Mouse (Mus musculus) heart, adult 8-10 months (tissue): ENCODE data around the gene Tmem121b. TPM values are rescaled to one million over a fixed set of nuclear protein-coding genes. Genes with fewer than 3 reads are reported as not detected.

Source experiments
- DNase-seq: peaks from one replicate; pipeline ENCODE4 v3.0.0; 2022; ENCODE audit warnings: low spot score
- total RNA-seq, 4 experiments: library from RNA; stranded (reverse); gene quantifications; 2 replicates each; pipeline ENCODE4 v1.2.4; 2022

The Tmem121b gene
- total RNA-seq, 4 experiments from 2014 or later: not detected

- DNase-seq: no peak
Observed at GRCm38 (mm10) chr6:120465393-120465792, 28.2 kb downstream of the Tmem121b start.

- DNase-seq: no peak
Observed at GRCm38 (mm10) chr6:120464406-120464939, 29.1 kb downstream of the Tmem121b start.

- DNase-seq: no peak
Observed at GRCm38 (mm10) chr6:120463884-120464283, 29.7 kb downstream of the Tmem121b start.

DNA sequence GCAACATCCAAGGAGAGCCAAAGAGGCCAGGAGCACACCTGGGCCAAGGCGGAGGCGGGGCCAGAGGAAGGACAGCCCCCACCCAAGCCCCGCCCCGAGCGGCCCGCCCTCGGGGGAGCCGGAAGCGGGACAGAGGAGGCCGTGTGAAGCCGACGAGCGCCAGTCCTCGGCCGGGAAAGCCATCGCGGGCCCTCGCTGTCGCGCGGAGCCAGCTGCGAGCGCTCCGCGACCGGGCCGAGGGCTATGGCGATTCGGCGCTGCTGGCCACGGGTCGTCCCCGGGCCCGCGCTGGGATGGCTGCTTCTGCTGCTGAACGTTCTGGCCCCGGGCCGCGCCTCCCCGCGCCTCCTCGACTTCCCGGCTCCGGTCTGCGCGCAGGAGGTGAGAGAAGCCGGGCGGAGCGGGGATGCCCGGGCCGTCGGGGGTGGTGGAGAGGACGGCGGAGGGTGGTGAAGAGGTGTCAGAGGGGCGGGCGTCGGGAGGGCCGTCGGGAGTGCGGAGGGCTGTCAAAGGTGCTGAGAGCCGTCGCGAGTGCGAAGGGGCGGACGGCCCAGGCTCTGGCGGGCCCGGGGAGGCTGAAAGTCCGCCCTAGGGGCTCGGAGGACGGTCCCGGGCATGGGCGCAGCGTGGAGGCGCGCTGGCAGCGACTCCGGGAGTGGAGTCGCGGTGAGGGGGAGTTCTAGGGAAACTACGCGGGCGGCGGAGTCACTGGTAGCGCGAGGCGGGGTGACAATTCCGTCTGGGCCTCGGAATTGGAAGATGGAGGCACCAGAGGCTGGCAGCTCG, 30.3 kb downstream of the Tmem121b start, which contains the start of gene Il17ra:
Il17ra (plus strand) TSS at position 162 of the 786 bp plus-strand sequence.
- DNase-seq: no peak

DNA sequence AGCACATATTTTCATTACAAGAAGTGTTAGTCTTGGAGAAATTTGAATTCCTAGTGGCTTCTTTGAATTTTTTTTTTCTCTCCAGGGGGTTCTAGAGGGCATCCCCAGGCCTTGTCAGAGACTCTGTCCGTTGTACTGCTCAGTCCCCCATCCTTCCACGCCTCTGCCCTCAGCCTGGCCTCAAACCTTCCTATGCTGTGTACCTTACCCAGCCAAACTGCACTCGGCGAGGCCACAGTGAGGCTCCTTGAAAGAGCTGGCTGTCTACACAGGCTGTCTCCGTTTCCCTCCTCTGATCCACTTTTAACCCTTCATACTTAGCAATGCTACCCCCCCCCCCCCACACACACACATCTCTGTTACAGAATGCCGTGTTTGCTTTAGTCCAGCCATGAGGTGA, 31.4 kb downstream of the Tmem121b start:
- no peak for DNase-seq

GRCm38 (mm10) chr6:120461217-120461616, 32.4 kb downstream of the Tmem121b start:
- no peak for DNase-seq

DNA sequence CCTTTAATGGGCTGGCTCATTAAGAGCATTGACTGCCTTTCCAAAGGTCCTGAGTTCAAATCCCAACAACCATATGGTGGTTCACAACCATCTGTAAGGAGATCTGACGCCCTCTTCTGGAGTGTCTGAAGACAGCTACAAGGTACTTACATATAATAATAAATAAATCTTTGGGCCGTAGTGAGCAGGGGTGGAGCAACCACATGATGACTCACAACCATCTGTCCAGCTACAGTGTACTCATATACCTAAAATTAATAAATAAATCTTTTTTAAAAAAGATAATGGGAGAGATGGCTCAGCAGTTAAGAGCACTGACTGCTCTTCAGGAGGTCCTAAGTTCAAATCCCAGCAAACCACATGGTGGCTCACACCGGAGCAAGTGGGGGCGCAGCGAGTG, 35.9 kb downstream of the Tmem121b start:
- DNase-seq: no peak

DNA sequence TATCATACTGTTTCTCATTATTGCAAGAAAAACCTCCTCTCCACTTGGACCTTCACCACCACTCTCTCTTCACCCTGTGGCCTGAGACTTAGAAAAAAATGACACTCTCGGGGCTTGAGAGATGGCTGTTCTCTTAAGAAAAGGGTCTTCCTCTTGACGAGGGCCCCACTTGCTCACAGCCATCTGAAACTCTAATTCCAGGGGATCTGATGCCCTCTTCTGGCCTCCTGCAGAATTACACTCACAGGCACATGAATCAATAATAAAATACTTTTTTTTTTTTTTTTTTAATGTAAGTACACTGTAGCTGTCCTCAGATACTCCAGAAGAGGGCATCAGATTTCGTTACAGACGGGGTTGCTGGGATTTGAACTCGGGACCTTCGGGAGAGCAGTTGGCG, 36.5 kb downstream of the Tmem121b start:
- no peak for DNase-seq

DNA sequence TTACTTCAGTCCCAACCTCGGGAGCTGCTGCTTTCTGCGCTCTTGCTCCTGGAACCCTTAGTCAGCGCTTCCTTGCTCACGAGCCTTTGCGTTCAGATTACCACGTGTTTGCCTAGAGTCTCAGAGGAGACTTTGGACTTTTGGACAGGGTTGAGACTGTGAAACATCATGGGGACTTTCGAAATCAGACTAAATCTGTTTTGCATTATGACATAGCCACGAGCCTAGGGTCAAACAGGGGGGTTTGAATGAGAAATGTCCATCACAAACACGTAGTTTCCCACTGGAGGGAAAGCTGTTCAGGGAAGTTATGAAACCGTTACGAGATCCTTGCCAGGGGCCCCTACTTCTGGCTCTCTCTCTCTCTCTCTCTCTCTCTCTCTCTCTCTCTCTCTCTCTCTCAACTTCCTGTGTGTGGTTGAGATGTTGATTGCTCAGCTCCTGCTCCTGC, 39.0 kb downstream of the Tmem121b start:
- DNase-seq: no peak

- DNase-seq: no peak
Observed at GRCm38 (mm10) chr6:120453556-120453955, 40.1 kb downstream of the Tmem121b start.

DNA sequence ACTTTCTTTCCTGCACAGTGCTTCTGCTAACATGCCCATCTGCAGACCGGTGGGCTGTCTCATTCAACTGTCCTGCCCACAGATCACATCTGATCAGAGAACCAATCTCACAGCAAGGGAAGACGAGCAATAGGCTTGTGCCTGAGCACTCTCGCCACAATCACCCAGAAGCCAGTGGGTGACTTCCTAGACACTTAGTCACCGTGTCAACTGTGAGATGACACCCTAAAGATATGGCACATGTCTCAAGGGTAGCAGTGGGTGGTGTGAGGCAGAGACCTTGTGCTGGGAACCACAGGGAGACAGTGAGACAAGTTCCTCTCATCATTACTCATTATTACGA, 40.5 kb downstream of the Tmem121b start:
- DNase-seq: no peak

DNA sequence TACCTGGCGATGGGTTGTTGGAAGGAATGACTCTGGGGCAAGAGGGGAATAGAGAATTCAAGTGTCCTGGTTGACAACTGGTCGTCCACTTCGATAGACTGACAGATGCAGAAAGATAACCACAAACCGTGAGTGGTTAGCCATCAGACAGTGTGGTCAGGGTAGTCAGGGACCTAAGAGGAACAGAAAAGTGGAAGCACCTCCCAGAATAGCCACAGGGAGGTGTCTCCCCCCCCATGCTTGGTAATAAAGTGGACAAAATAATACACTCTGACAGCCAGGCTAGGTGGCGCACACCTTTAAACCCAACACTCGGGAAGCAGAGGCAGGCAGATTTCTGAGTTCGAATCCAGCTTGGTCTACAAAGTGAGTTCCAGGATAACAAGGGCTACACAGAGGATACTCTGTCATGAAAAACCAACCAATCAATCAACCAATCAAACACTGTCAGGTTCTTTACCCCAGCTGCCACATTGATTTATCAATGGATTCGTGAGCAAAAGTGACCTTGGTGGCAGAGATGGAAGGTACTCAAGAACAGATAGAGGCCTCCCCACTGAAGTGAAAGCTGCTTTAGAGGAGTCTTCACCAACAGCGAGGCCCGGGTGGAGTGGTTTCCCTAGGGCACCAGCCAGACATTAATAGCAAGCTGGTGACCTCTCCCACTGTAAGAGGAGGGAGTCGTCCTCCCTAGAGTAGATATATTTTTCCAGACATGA, 41.1 kb downstream of the Tmem121b start:
- no peak for DNase-seq

DNA sequence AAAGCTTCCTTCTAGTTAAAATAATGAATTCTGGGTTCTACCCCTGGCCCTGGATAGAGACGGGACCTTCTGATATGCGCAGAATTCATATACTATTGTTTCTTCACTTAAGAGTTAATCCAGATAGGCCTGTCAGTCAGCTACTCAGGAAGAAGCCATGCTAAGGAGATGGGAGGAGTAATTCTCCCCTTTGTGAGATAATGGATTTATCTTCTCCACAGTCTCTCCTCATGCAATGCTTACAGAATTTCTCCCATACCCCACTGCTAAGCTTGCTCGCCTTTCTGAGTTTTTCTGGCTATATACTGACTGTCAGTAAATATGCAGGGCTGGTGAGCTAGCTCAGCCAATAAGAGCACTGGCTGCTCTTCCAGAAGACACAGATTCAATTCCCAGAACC, 43.4 kb downstream of the Tmem121b start:
- DNase-seq: no peak

- DNase-seq: no peak
Observed at GRCm38 (mm10) chr6:120443363-120444355, 49.9 kb downstream of the Tmem121b start.

GRCm38 (mm10) chr6:120442171-120442749, 51.3 kb downstream of the Tmem121b start:
- no peak for DNase-seq

Other genes starting within 250 kb of the Tmem121b start
- gene D330020A13Rik, start 199.4 kb downstream of the Tmem121b start, total RNA-seq: not detected
- gene B4galnt3, start 199.2 kb downstream of the Tmem121b start, total RNA-seq: under 1 TPM; 0.09 to 0.47 (median 0.18) TPM
- 10 to 100 TPM; 24.9 to 31.2 (median 30.9) TPM for gene Kdm5a, start 129.7 kb downstream of the Tmem121b start, total RNA-seq
- gene Ccdc77, start 129.4 kb downstream of the Tmem121b start, total RNA-seq: 1 to 10 TPM; 2.9 to 4.7 (median 4.0) TPM
- 1 to 10 TPM; 2.4 to 5.1 (median 3.0) TPM for gene Il17ra, start 30.6 kb downstream of the Tmem121b start, total RNA-seq
- 10 to 100 TPM; 20.1 to 25.0 (median 22.9) TPM for gene Hdhd5, start 37.5 kb upstream of the Tmem121b start, total RNA-seq
- gene Cecr2, start 172.6 kb upstream of the Tmem121b start, total RNA-seq: 10 to 100 TPM in 3 of 4 experiments, 1 to 10 TPM in 1; 9.2 to 22.1 (median 14.6) TPM